Mouse (Mus musculus) adrenal gland, postnatal 4 days (tissue): ENCODE measurements around the gene Plch2. TPM values are rescaled to one million over a fixed set of nuclear protein-coding genes. Genes with fewer than 3 reads are reported as not detected.

ENCODE experiments used
- DNase-seq, 2 experiments: peaks; one replicate each; pipeline ENCODE4 v3.0.0; 2021 to 2022; ENCODE audit warnings: low spot score in 2 of 2, mixed read lengths in 2 of 2
- total RNA-seq, 2 experiments: library from RNA; stranded (reverse); gene quantifications; 2 replicates each; pipeline ENCODE4 v1.2.3; 2021

Plch2 gene
- total RNA-seq, 2 experiments from 2014 or later: 1.1 to 1.6 TPM

- DNase-seq: no peak
Observed at GRCm38 (mm10) chr4:154933306-154933907, 123.2 kb downstream of the Plch2 start.

Other genes with a start within 250 kb of the Plch2 start
- gene Ttc34, start 219.3 kb downstream of the Plch2 start, total RNA-seq: under 1 TPM; 0.31 to 0.62 TPM
- under 1 TPM; 0.65 to 0.76 TPM for gene Mmel1, start 187.2 kb downstream of the Plch2 start, total RNA-seq
- gene Fam213b, start 157.6 kb downstream of the Plch2 start, total RNA-seq: 10 to 100 TPM; 35.7 to 41.1 TPM
- 10 to 100 TPM; 10.6 to 13.2 TPM for gene Tnfrsf14, start 128.2 kb downstream of the Plch2 start, total RNA-seq
- gene Hes5, start 95.9 kb downstream of the Plch2 start, total RNA-seq: 1 to 10 TPM in 1 of 2 experiments, under 1 TPM in 1; 0.96 to 2.2 TPM
- 10 to 100 TPM; 32.4 to 39.2 TPM for gene Pank4, start 92.7 kb downstream of the Plch2 start, total RNA-seq
- gene Pex10, start 10.2 kb upstream of the Plch2 start, total RNA-seq: 10 to 100 TPM; 25.6 to 27.5 TPM
- gene Rer1, start 29.6 kb upstream of the Plch2 start, total RNA-seq: 10 to 100 TPM; 90.8 to 96.1 TPM
- gene Morn1, start 29.8 kb upstream of the Plch2 start, total RNA-seq: 10 to 100 TPM; 12.1 to 14.9 TPM
- 100 to 1,000 TPM; 106 to 111 TPM for gene Ski, start 165.8 kb upstream of the Plch2 start, total RNA-seq
- gene Faap20, start 193.0 kb upstream of the Plch2 start, total RNA-seq: 10 to 100 TPM; 54.9 to 56.3 TPM